Mouse (Mus musculus) hindbrain, postnatal 0 days (tissue): Measurements from ENCODE around the gene Nipal3. TPM values are rescaled to one million over a fixed set of nuclear protein-coding genes. Genes with fewer than 3 reads are reported as not detected.
A peak's percentile ranks its signal among the peaks of the same experiment; 100 is the strongest.

Experiments used
- ATAC-seq: fragments of 200-750 bp; cut with Nextera tagmentation; 2 replicates; pipeline ENCODE4 v1.8.0; 2017; ENCODE audit warnings: mild to moderate bottlenecking, moderate TSS enrichment, moderate library complexity
- DNase-seq: peaks from one replicate; pipeline ENCODE4 v3.0.0-alpha.2; 2015; ENCODE audit warnings: low spot score
- H3K27ac ChIP-seq: fragments of 300-500 bp; sonication (generic); 2 replicates; pipeline ENCODE4 v1.5.1; 2014; ENCODE audit warnings: mild to moderate bottlenecking
- H3K27me3 ChIP-seq: fragments of 300-500 bp; sonication (generic); 2 replicates; pipeline ENCODE4 v1.6.1; 2014; ENCODE audit warnings: low read length, mixed read lengths; ENCODE audit not compliant: insufficient read depth
- H3K36me3 ChIP-seq: fragments of 300-500 bp; sonication (generic); 2 replicates; pipeline ENCODE4 v1.6.1; 2014; ENCODE audit warnings: low read length, mixed read lengths; ENCODE audit not compliant: insufficient read depth
- H3K4me1 ChIP-seq: fragments of 300-500 bp; sonication (generic); 2 replicates; pipeline ENCODE4 v1.6.1; 2014; ENCODE audit warnings: antibody characterized with exemption, low read length, mixed read lengths; ENCODE audit not compliant: insufficient read depth
- H3K4me2 ChIP-seq: fragments of 300-500 bp; sonication (generic); 2 replicates; pipeline ENCODE4 v1.6.1; 2014; ENCODE audit warnings: low read depth, mild to moderate bottlenecking, low read length, moderate library complexity, mixed read lengths
- H3K4me3 ChIP-seq: fragments of 300-500 bp; sonication (generic); 2 replicates; pipeline ENCODE4 v1.5.1; 2014; ENCODE audit warnings: low read length
- H3K9ac ChIP-seq: fragments of 300-500 bp; sonication (generic); replicated peaks from 2 replicates; pipeline ENCODE4 v1.6.1; 2014; ENCODE audit warnings: mild to moderate bottlenecking, low read length, moderate library complexity, mixed read lengths
- H3K9me3 ChIP-seq: fragments of 300-500 bp; sonication (generic); 2 replicates; pipeline ENCODE4 v1.6.1; 2016; ENCODE audit warnings: low read length, mixed read lengths
- CTCF ChIP-seq: IDR thresholded peaks from 2 replicates; pipeline ENCODE4 v1.5.1; 2016; ENCODE audit warnings: antibody characterized with exemption, control low read depth, low read depth
- WGBS: fragments of 180-500 bp; shearing (Covaris S2); extraction: QIAGEN DNeasy Blood & Tissue Kit; methylation state at CpG from one replicate; pipeline ENCODE4 v1.1.7; 2014; 5-methylcytosine and 5-hydroxymethylcytosine counted together
- polyA plus RNA-seq: library from polyadenylated mRNA; unstranded; fragments of >200 nt; fragmentation: Nextera tagmentation; extraction: Ambion mirVana; gene quantifications from 2 replicates; pipeline ENCODE4 v1.2.1, GENCODE M21; 2015
- total RNA-seq: library from RNA; depleted of rRNA; stranded (reverse); fragments of >200 nt; gene quantifications from 2 replicates; pipeline ENCODE4 v1.2.3, GENCODE M21; 2014; rRNA removed

The Nipal3 gene
- total RNA-seq (97.3 and 122 TPM in 2 replicates), polyA plus RNA-seq (8.5 and 9.4 TPM in 2 replicates)

- ATAC-seq, result peak; percentile 97
- under 1% methylated on average over 53 of the region's 53 CpGs for whole genome bisulfite sequencing
- TF ChIP-seq CTCF, result peak; percentile 77
These were observed at the start of gene Nipal3, which contains the start of gene Stpg1 for GRCm38 (mm10) chr4:135494521-135495396. Gene Nipal3 (minus strand): TSS chr4:135495038. Gene Stpg1 (plus strand): TSS chr4:135494790.

GRCm38 (mm10) chr4:135544284-135544683, 49.4 kb upstream of the Nipal3 start:
- TF ChIP-seq CTCF, result no peak
- DNase-seq (no peak), ATAC-seq (no peak)
- no peaks in the 10 kb centered on the region for H3K36me3 ChIP-seq
- no peak overlapping the region for H3K9ac ChIP-seq
- WGBS, result 82% methylated on average over 2 of the region's 2 CpGs
- no peaks in the 10 kb centered on the region for H3K9me3 ChIP-seq
- no peaks in the 10 kb centered on the region for H3K27me3 ChIP-seq
- no peaks in the 10 kb centered on the region for H3K4me1 ChIP-seq
- no peak overlapping the region for H3K4me2 ChIP-seq
- H3K27ac ChIP-seq, result no peak overlapping the region
- H3K4me3 ChIP-seq, result no peak overlapping the region

More at GRCm38 (mm10) chr4:135494521-135495396, at the start of gene Nipal3, which contains the start of gene Stpg1:
- DNase-seq, result peak; percentile 97
- Histone ChIP-seq H3K9ac (peak within 1 kb of the TSS; percentile 45), H3K4me3 (peak within 1 kb of the TSS; percentile 71), H3K4me1 (0 out of 2 replicates have a peak, but pooled peaks cover 4% of the 10 kb centered on the region), H3K36me3 (peaks cover 11% of the 10 kb centered on the region; the same call in 1 of the 2 replicates), H3K4me2 (peak within 1 kb of the TSS; percentile 81), H3K27ac (peak within 1 kb of the TSS; percentile 66), H3K27me3 (no peaks in the 10 kb centered on the region), H3K9me3 (no peaks in the 10 kb centered on the region)

DNA sequence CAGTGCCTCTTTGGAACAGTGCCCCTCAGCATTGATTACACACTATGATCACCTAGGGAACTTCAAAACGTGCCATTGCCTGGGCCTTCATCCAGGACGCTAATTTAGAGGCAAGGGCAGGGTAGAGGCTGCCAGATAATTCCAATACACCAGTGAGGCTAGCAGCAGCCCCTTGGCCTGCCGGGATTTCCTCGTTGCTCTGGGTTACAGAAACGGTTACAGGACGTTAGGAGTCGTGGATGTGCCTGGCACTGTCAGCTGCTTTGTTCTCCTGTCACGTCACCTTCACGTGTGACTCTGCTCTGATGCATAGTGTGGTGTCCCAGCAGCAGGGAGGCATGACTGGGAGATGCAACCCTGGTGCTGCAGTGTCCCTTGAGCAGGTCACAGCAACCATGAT, 45.2 kb upstream of the Nipal3 start:
- H3K9ac ChIP-seq, result no peak overlapping the region
- H3K27me3 ChIP-seq, result no peaks in the 10 kb centered on the region
- H3K4me3 ChIP-seq, result no peak overlapping the region
- no peak for TF ChIP-seq CTCF
- 19% methylated on average over 9 of the region's 9 CpGs for WGBS
- H3K27ac ChIP-seq, result no peak overlapping the region; the same call in 1 of the 2 replicates
- H3K4me1 ChIP-seq, result no peaks in the 10 kb centered on the region
- DNase-seq, result peak; percentile 59
- H3K4me2 ChIP-seq, result no peak overlapping the region
- no peaks in the 10 kb centered on the region for H3K9me3 ChIP-seq
- ATAC-seq, result peak; percentile 80
- H3K36me3 ChIP-seq, result no peaks in the 10 kb centered on the region

DNA sequence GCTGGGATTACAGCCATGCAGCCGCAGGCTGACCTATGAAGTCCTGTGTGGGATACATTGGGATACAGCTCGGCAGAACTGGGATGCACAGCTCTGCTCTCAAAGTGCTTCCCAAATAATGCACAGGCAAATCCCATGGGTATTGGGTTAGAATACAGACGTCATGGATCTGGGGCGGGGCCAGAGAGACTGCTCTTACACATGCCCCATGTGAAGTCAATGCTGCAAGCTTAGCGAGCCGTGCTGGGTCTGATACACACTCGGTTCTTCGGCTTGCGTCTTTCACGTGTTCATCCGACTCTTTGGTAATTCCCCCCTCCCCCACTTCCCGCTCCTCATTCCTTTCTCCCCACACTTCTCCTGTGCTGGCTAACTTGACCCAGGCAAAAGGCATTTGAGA, 44.2 kb upstream of the Nipal3 start:
- H3K27me3 ChIP-seq, result no peaks in the 10 kb centered on the region
- H3K4me3 ChIP-seq, result no peak overlapping the region
- no peak for TF ChIP-seq CTCF
- no peak overlapping the region for H3K9ac ChIP-seq
- WGBS, result 81% methylated on average over 12 of the region's 12 CpGs
- H3K4me2 ChIP-seq, result no peak overlapping the region
- no peak for DNase-seq
- H3K27ac ChIP-seq, result no peak overlapping the region
- no peaks in the 10 kb centered on the region for H3K36me3 ChIP-seq
- H3K9me3 ChIP-seq, result no peaks in the 10 kb centered on the region
- no peaks in the 10 kb centered on the region for H3K4me1 ChIP-seq
- no peak for ATAC-seq

DNA sequence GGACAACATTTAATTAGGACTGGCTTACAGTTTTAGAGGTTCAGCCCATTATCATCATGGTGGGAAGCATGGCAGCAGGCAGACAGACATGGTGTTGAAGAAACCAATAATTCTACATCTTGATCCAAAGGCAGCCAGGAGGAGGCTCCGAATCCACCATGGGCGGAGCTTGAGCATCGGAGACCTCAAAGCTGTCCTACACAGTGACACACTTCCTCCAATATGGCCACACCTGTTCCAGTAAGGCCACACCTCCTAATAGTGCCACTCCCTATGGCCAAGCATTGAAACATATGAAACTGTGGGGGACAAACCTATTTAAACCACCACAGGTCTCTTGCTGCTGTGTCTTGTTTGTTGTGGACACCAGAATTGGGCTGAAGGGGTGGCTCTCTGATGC, 40.2 kb upstream of the Nipal3 start:
- no peak for TF ChIP-seq CTCF
- 97% methylated on average over 3 of the region's 3 CpGs for WGBS

DNA sequence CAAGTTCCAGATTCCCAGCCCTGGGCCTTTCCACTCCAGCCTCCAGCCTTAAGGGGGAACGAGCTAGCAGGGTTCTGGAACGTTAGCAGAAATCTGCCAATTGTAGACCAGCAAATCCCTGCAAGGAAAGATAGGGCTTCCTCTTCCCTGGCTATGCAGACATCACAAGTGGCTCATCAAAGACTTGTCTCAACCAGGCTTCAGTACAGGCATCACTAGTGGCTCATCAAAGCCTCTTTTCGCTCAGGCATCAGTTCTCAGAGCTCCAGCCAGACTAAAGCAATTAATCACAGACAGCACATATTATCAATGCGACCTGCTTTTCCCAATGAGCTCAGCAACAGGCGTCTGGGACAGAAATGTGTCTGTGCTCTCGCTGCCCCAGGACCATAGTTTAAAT, 38.2 kb upstream of the Nipal3 start:
- no peak for ATAC-seq
- 78% methylated on average over 6 of the region's 6 CpGs for WGBS
- Histone ChIP-seq H3K9me3 (no peaks in the 10 kb centered on the region), H3K4me3 (no peak overlapping the region), H3K27me3 (no peaks in the 10 kb centered on the region), H3K9ac (no peak overlapping the region), H3K4me2 (no peak overlapping the region), H3K36me3 (no peaks in the 10 kb centered on the region), H3K27ac (no peak overlapping the region), H3K4me1 (no peaks in the 10 kb centered on the region)
- no peak for DNase-seq
- no peak for TF ChIP-seq CTCF

More for the DNA sequence above, 40.2 kb upstream of the Nipal3 start:
- no peak for DNase-seq
- no peak overlapping the region for H3K27ac ChIP-seq
- ATAC-seq, result no peak
- no peaks in the 10 kb centered on the region for H3K36me3 ChIP-seq
- no peak overlapping the region for H3K4me2 ChIP-seq
- H3K9me3 ChIP-seq, result no peaks in the 10 kb centered on the region
- H3K4me3 ChIP-seq, result no peak overlapping the region
- H3K9ac ChIP-seq, result no peak overlapping the region
- H3K27me3 ChIP-seq, result no peaks in the 10 kb centered on the region
- no peaks in the 10 kb centered on the region for H3K4me1 ChIP-seq
